Mouse (Mus musculus) heart, embryonic 11.5 days (tissue): ENCODE results near the gene Dlst. TPM values are rescaled to one million over a fixed set of nuclear protein-coding genes. Genes with fewer than 3 reads are reported as not detected.

Experiments
- ATAC-seq: fragments of 200-750 bp; cut with Nextera tagmentation; replicated peaks from 2 replicates; pipeline ENCODE4 v1.8.0; 2017; ENCODE audit warnings: moderate library complexity; ENCODE audit not compliant: insufficient number of reproducible peaks, low FRiP score, low TSS enrichment
- H3K27ac ChIP-seq: fragments of 300-500 bp; sonication (generic); 2 replicates; pipeline ENCODE4 v1.5.1; 2014; ENCODE audit warnings: mild to moderate bottlenecking, low read depth, low read length
- H3K27me3 ChIP-seq: fragments of 300-500 bp; sonication (generic); 2 replicates; pipeline ENCODE4 v1.6.1; 2014; ENCODE audit warnings: mild to moderate bottlenecking, low read length, mixed read lengths; ENCODE audit not compliant: control insufficient read depth, insufficient read depth
- H3K36me3 ChIP-seq: fragments of 300-500 bp; sonication (generic); 2 replicates; pipeline ENCODE4 v1.6.1; 2014; ENCODE audit warnings: mild to moderate bottlenecking, low read length, moderate library complexity, mixed read lengths; ENCODE audit not compliant: control insufficient read depth, insufficient read depth
- H3K4me1 ChIP-seq: fragments of 300-500 bp; sonication (generic); 2 replicates; pipeline ENCODE4 v1.6.1; 2014; ENCODE audit warnings: low read length; ENCODE audit not compliant: control insufficient read depth, insufficient read depth
- H3K4me2 ChIP-seq: fragments of 300-500 bp; sonication (generic); 2 replicates; pipeline ENCODE4 v1.6.1; 2014; ENCODE audit warnings: mild to moderate bottlenecking, moderate library complexity
- H3K4me3 ChIP-seq: fragments of 300-500 bp; sonication (generic); 2 replicates; pipeline ENCODE4 v1.5.1; 2014; ENCODE audit warnings: low read depth, low read length
- H3K9ac ChIP-seq: fragments of 300-500 bp; sonication (generic); 2 replicates; pipeline ENCODE4 v1.6.1; 2014; ENCODE audit warnings: mild to moderate bottlenecking, low read depth, low read length, moderate library complexity
- H3K9me3 ChIP-seq: fragments of 300-500 bp; sonication (generic); replicated peaks from 2 replicates; pipeline ENCODE4 v1.6.1; 2016; ENCODE audit warnings: low read length; ENCODE audit not compliant: control insufficient read depth
- WGBS: fragments of 180-500 bp; shearing (Covaris S2); extraction: QIAGEN DNeasy Blood & Tissue Kit; methylation state at CpG from one replicate; pipeline ENCODE4 v1.1.7; 2014; ENCODE audit not compliant: insufficient replicate concordance; 5-methylcytosine and 5-hydroxymethylcytosine counted together
- polyA plus RNA-seq: library from polyadenylated mRNA; unstranded; fragments of >200 nt; fragmentation: Nextera tagmentation; extraction: Ambion mirVana; gene quantifications from 2 replicates; pipeline ENCODE4 v1.2.1, GENCODE M21; 2014

The Dlst gene
- polyA plus RNA-seq, 1 experiment from 2014 or later: 170 TPM

DNA sequence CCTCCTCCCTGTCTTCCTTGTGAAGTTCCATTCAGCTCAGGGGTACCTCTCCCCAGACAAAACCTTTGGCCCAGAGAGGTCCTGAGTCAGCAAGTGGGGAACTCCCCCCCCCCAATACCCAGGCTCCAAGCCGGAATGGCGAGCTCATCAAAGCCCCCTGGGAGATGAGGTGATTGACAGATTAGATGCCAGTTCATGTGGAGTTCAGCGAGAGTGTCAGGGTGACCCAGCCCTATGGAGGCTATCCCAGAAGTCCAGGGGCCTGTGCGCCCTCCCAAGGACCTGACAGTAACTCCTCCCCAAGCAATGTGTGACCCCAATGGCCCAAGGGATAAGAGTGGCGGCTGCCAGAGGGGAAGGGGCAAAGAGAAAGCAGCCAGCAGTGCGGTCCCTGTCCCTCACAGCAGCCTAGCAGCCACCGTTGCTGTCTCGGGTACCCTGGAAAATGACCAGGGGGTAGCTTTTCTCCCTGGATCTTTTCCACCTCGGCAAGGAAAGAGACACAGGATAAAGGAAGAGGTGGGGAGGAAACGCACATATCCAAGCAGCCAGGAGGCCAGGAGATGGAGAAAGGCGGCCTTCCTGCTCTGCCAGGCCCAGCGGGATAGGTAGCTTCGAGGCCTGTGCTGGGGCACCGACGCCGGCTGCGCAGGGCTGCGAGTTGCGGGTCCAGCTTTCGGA lies 39.8 kb downstream of the Dlst start:
- Histone ChIP-seq H3K4me2 (peak overlapping the region; percentile 61), H3K9ac (no peak overlapping the region), H3K27ac (no peak overlapping the region), H3K27me3 (0 out of 2 replicates have a peak, but pooled peaks cover 4% of the 10 kb centered on the region), H3K4me3 (peak overlapping the region; percentile 21), H3K4me1 (peaks cover 18% of the 10 kb centered on the region), H3K9me3 (no peaks in the 10 kb centered on the region), H3K36me3 (no peaks in the 10 kb centered on the region)
- 6% methylated on average over 20 of the region's 20 CpGs for whole genome bisulfite sequencing
- ATAC-seq: no peak

DNA sequence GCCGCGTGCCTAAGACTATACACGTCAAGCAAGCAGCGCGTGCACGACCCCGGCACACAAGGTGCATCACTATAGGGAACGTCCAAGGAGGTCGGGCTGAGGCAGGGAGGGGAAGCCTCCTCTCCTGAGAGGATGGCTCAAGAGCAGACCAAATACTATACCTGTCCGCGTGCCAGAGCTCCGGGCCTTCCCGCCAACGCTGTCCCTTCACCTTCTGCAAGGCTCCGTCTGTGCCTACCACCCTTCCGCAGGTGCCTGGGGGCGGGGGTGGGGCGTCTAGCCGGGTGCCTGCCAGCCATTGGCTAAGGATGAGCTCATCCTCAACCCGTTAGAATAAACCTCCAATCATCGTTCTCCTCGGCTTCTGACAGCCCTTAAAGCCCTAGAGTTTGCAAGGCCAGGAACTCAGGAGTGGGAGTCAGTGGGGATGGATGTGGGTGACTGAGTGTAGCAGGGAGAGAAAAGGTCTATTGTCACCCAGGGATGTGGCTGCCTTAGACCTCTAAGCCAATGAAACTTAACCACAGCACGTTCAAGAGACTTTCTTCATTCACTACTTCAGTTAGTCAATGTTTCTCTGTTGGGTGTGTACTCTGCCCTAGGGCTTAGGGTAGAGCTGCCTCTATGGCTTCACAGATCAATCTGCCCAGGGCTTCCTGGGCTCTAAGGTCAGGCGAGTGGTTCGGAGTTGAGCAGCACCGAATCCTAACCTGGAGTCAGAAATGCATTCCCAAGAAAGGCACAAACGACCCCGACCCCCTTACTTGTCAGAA lies 40.6 kb downstream of the Dlst start, which contains the start of gene Rps6kl1:
TSS of gene Rps6kl1 (minus strand) at position 263 of the 773 bp plus-strand sequence.
- Histone ChIP-seq H3K36me3 (no peaks in the 10 kb centered on the region), H3K27ac (no peak within 1 kb of the TSS), H3K9ac (no peak within 1 kb of the TSS), H3K27me3 (0 out of 2 replicates have a peak, but pooled peaks cover 4% of the 10 kb centered on the region), H3K4me2 (peak within 1 kb of the TSS; percentile 61), H3K4me3 (peak within 1 kb of the TSS; percentile 21), H3K4me1 (peaks cover 13% of the 10 kb centered on the region), H3K9me3 (no peaks in the 10 kb centered on the region)
- WGBS: 12% methylated on average over 28 of the region's 28 CpGs
- ATAC-seq: 0 out of 2 replicates have a peak, but pooled peaks have one; percentile 50

DNA sequence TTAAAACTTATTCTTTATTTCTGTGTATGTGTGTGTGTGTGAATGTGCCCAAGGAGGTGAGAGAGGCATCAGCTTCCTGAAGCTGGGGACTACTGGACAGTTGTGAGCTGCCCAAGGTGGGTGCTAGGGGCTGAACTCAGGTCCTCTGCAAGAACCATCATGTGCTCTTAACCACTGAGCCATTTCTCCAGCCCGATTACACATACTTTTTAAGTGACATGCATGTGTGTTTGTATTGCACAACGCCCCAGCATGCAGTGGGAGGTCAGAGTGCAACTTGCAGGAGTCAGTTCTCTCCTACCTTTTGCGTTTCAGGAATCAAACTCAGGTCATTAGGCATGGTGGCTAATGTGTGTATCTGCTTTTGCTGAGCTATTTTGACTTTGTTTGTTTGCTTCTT lies 42.4 kb downstream of the Dlst start:
- peaks cover 9% of the 10 kb centered on the region for H3K4me1 ChIP-seq
- no peaks in the 10 kb centered on the region for H3K9me3 ChIP-seq
- H3K36me3 ChIP-seq: no peaks in the 10 kb centered on the region
- no peak overlapping the region for H3K27ac ChIP-seq
- H3K27me3 ChIP-seq: 0 out of 2 replicates have a peak, but pooled peaks cover 4% of the 10 kb centered on the region
- H3K9ac ChIP-seq: no peak overlapping the region
- no peak overlapping the region for H3K4me3 ChIP-seq
- H3K4me2 ChIP-seq: no peak overlapping the region
- ATAC-seq: no peak
- WGBS: 73% methylated on average over 3 of the region's 3 CpGs

DNA sequence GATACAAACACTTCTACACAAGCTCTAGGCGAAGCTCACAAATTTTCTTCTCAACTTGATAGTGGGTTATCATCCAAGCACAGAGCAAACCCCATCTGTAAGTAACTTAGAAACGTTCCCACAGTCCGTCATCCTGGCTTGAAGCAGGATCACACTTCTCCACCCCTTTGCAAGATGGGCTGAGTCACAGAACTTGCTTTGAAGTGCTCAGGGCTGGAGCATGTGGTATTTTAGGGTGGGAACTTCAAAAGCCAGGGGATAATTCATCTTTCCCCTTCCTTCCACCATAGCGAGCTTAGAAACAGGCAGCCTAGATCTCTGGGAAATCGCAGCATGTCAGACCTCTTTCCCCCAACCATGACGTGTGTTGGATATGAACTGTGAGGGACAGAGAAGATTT lies 45.7 kb downstream of the Dlst start:
- 26% methylated on average over 6 of the region's 6 CpGs for WGBS
- Histone ChIP-seq H3K4me3 (no peak overlapping the region), H3K4me1 (no peaks in the 10 kb centered on the region), H3K9ac (no peak overlapping the region), H3K9me3 (no peaks in the 10 kb centered on the region), H3K27ac (no peak overlapping the region), H3K36me3 (no peaks in the 10 kb centered on the region), H3K4me2 (no peak overlapping the region), H3K27me3 (0 out of 2 replicates have a peak, but pooled peaks cover 4% of the 10 kb centered on the region)
- ATAC-seq: no peak

DNA sequence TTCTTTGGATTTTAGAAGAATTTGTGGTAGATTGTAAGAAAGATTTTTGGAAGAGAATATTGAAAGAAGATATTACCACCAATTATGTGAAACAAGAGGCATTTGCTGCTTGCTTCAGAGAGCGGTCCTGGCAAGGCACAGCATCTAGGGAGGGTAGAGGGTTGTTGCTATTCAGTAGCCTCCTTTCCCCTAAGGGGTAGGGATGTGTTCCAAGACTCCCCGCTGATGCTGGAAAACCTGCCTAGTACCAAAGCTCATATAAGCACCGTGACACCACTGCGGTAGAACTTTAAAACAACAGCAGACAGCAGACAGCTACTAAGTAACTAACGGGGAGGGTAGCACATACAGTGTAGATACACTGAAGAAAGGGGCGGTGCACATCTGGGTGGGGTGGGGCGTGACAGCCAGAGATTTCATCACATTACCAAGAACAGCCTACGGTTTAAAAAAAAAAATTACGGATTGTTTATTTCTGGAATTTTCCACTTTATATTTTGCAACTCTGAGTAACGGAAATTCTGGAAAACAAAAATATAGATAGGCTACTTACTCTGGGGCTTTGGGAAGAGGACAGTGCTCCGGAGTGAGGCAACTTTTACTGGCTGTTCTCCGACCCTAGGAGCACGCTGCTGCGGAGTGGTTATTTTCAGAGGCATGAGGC lies 47.3 kb downstream of the Dlst start:
- no peaks in the 10 kb centered on the region for H3K36me3 ChIP-seq
- H3K9ac ChIP-seq: no peak overlapping the region
- ATAC-seq: no peak
- no peaks in the 10 kb centered on the region for H3K9me3 ChIP-seq
- no peak overlapping the region for H3K27ac ChIP-seq
- no peak overlapping the region for H3K4me2 ChIP-seq
- H3K4me1 ChIP-seq: no peaks in the 10 kb centered on the region
- H3K4me3 ChIP-seq: no peak overlapping the region
- 81% methylated on average over 14 of the region's 14 CpGs for WGBS
- no peaks in the 10 kb centered on the region for H3K27me3 ChIP-seq

DNA sequence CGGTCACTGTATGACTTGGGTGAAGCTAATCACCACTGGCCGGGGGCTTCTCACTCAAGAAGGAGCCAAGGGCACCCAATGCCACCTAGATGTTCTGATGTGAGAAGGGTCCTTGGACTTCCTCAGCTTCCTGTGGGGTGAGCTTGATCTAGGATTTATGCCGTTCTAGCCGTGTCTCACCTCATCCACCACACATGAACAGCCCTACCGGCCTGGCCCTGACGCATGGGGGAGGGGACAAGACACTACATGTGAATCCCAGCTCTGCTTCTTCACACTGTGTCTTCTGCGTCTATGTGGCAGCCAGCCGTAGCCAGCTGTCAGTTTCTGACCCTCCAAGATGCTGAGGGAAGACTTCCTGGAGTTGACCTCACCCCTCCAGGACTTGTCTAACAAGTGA lies 48.2 kb downstream of the Dlst start:
- ATAC-seq: no peak
- 81% methylated on average over 8 of the region's 8 CpGs for WGBS
- no peak overlapping the region for H3K4me3 ChIP-seq
- H3K4me2 ChIP-seq: no peak overlapping the region
- no peaks in the 10 kb centered on the region for H3K9me3 ChIP-seq
- no peaks in the 10 kb centered on the region for H3K27me3 ChIP-seq
- no peak overlapping the region for H3K27ac ChIP-seq
- H3K4me1 ChIP-seq: no peaks in the 10 kb centered on the region
- no peaks in the 10 kb centered on the region for H3K36me3 ChIP-seq
- H3K9ac ChIP-seq: no peak overlapping the region

DNA sequence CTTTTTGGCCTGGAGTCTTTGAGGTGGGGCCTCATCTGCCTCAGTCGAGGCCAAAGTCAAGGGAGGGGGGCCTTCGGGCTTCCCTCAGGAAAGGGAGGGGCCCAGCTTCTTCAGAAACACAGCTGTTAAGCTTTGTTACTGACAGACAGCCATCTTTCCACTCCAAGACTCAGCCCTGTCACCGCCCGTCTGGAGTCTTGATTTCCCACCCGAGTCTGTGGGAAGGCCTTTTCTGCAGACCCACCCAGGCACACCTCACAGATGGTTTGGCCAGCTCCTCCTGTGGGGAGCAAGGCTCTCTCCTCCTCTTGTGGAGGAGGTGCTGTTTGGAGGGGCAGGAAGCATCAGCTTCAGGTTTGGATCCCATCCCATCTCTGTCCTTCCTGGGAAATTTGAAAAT lies 49.0 kb downstream of the Dlst start:
- H3K36me3 ChIP-seq: no peaks in the 10 kb centered on the region
- ATAC-seq: no peak
- H3K27ac ChIP-seq: no peak overlapping the region
- no peaks in the 10 kb centered on the region for H3K4me1 ChIP-seq
- H3K9ac ChIP-seq: no peak overlapping the region
- H3K4me3 ChIP-seq: no peak overlapping the region
- no peaks in the 10 kb centered on the region for H3K9me3 ChIP-seq
- H3K27me3 ChIP-seq: no peaks in the 10 kb centered on the region
- H3K4me2 ChIP-seq: no peak overlapping the region
- 73% methylated on average over 5 of the region's 5 CpGs for WGBS

DNA sequence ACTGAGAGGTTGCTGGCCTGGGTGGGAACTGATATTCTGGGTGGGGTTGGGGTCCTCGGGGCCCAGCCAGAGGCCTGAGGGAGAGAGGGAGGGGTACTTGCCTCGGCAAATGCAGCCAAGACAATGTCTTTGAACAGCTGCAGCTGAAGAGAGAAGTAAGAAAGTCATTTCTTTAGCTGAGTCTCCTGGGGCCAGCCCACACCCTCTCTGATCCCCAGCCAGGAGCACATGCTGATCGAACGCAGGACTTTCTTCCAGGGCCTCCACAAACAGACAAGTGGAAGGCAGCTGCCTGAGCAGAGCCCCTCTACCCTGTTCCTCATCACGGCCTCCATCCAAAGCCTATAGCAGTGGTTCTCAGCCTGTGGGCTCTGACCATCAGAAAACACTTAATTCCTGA lies 54.4 kb downstream of the Dlst start:
- Histone ChIP-seq H3K4me1 (no peaks in the 10 kb centered on the region), H3K4me2 (no peak overlapping the region), H3K27ac (no peak overlapping the region), H3K4me3 (no peak overlapping the region), H3K9me3 (no peaks in the 10 kb centered on the region), H3K27me3 (no peaks in the 10 kb centered on the region), H3K9ac (no peak overlapping the region), H3K36me3 (no peaks in the 10 kb centered on the region)
- no peak for ATAC-seq
- WGBS: 83% methylated on average over 5 of the region's 5 CpGs
